Mouse (Mus musculus): ENCODE data around the gene Ccm2l.

DNA sequence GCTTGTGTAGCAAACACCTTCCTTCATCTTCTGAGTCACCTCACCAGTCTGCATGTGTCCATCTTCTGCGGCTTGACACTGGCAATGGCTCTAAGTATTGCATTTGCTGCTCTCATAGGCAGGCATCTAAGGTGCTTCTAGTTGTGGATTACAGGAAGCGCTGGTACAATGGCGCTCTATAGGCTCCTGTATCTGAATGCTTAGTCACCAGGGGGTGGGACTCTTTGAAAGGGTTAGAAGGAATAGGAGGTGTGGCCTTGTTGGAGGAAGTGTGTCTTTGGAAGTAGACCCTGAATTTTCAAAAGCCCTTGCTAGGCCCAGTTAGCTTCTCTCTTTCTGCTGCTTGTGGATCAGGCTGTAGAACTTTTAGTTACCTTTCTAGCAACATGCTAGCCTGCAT lies 44.6 kb upstream of the Ccm2l start:
- TF ChIP-seq ZC3H11A (IDR thresholded peaks at IDR 0.05; ENCODE audit: borderline replicate concordance, low read depth, low read length) (no peak), CHD2 (IDR thresholded peaks at IDR 0.05; ENCODE audit: low read depth, low read length) (no peak), MAFK (IDR thresholded peaks at IDR 0.05; ENCODE audit: insufficient read depth, low read depth, low read length) (no peak), ZNF384 (IDR thresholded peaks at IDR 0.05; ENCODE audit: low read depth, low read length) (no peak), HCFC1 (IDR thresholded peaks at IDR 0.05; ENCODE audit: borderline replicate concordance, insufficient read depth, low read length) (no peak)

Measured in ES-E14 (cell line).